Mouse (Mus musculus) MEL (cell line): Measurements from ENCODE around the gene Tceal3.

Experiments used
- CTCF ChIP-seq, 3 experiments: IDR thresholded peaks in 2 of 3; conservative IDR thresholded peaks in 1 of 3; 2 replicates each; pipeline ENCODE4 v1.5.1; 2011 to 2012; ENCODE audit warnings: low read length in 3 of 3, low read depth in 2 of 3, mild to moderate bottlenecking in 2 of 3, improper control_type of control experiment in 1 of 3, inconsistent platforms in 1 of 3, mixed read lengths in 1 of 3, moderate library complexity in 1 of 3; ENCODE audit not compliant: control insufficient read depth in 1 of 3, insufficient read depth in 1 of 3, poor library complexity in 1 of 3, severe bottlenecking in 1 of 3
- POLR2A ChIP-seq, 2 experiments: IDR thresholded peaks; 2 replicates each; pipeline ENCODE4 v1.6.1; 2011 to 2012; ENCODE audit warnings: low read length in 2 of 2, mild to moderate bottlenecking in 2 of 2, control low read depth in 1 of 2, improper control_type of control experiment in 1 of 2, low read depth in 1 of 2, moderate library complexity in 1 of 2; ENCODE audit not compliant: control insufficient read depth in 1 of 2, insufficient read depth in 1 of 2, poor library complexity in 1 of 2

GRCm38 (mm10) chrX:136611346-136611745 lies 20.7 kb downstream of the Tceal3 start:
- TF ChIP-seq CTCF (IDR thresholded peaks at IDR 0.05 in 2 of 3, conservative IDR thresholded peaks at IDR 0.05 in 1 of 3; ENCODE audit: control insufficient read depth in 1 of 3, insufficient read depth in 1 of 3, low read depth in 2 of 3, low read length in 3 of 3, poor library complexity in 1 of 3, severe bottlenecking in 1 of 3) (no peak), POLR2A (IDR thresholded peaks at IDR 0.05; ENCODE audit: control insufficient read depth in 1 of 2, insufficient read depth in 1 of 2, low read depth in 1 of 2, low read length in 2 of 2, poor library complexity in 1 of 2) (no peak)
